Mouse (Mus musculus): ENCODE data around the gene Ehd2. TPM values are rescaled to one million over a fixed set of nuclear protein-coding genes. Genes with fewer than 3 reads are reported as not detected.

Gene Ehd2
- polyA plus RNA-seq, 1 experiment from 2014 or later: 9.2 TPM

DNA sequence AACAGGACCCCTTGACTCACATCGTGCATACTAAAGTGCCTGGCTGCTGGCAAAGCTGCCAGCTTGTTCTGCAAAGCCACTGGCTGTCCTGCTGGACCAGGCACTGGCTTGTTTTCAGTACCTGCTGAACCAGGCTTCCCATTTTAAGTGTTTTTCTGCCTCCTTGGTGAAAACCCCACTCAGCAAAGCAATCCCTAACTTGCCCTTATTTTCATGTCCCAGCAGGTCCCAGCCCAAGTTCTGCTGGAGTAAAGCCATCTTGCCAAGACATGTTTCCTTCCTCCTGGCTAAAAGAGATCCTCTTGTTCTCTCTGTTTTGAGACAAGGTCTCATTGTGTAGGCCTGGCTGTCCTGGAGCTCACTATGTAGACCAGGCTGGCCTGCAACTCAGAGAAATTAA is 23.1 kb downstream of the Ehd2 start:
- Histone ChIP-seq H3K36me3 (peaks cover 47% of the 10 kb centered on the region), H3K27me3 (replicated peaks) (no peaks in the 10 kb centered on the region), H3K27ac (replicated peaks) (no peak overlapping the region), H3K9ac (replicated peaks) (no peak overlapping the region), H3K9me3 (replicated peaks) (no peaks in the 10 kb centered on the region), H3K4me2 (peak overlapping the region; percentile 85; the same call in 1 of the 2 replicates), H3K4me1 (peaks cover 33% of the 10 kb centered on the region), H3K4me3 (replicated peaks) (no peak overlapping the region)
- no peak for ATAC-seq (ENCODE audit: low FRiP score)
- 90% methylated on average over 1 of the region's 1 CpGs for WGBS

DNA sequence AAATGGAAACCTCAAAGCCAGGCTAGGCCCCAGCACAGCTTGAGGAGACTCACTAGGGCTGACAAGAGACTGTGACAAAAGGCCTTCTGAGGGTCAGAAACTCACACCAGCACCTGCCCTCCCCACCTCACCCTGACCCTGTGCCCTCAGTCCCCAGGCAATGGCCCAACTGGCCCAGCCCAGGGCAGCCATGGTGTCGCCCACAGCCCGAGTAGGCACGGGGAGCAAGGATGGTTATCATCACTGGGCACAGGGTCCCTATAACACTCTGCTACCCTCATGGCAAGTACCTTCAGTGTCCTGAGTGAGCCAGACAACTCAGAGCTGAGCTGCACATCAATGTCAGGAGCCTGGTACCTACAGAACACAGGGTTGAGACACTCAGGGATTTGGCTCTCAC is 28.7 kb downstream of the Ehd2 start:
- Histone ChIP-seq H3K36me3 (peaks cover 81% of the 10 kb centered on the region), H3K9me3 (replicated peaks) (no peaks in the 10 kb centered on the region), H3K27me3 (replicated peaks) (no peaks in the 10 kb centered on the region), H3K9ac (replicated peaks) (no peak overlapping the region), H3K4me2 (no peak overlapping the region), H3K4me3 (replicated peaks) (no peak overlapping the region), H3K27ac (replicated peaks) (no peak overlapping the region), H3K4me1 (peaks cover 3% of the 10 kb centered on the region)
- ATAC-seq (ENCODE audit: low FRiP score): no peak
- WGBS: 96% methylated on average over 3 of the region's 3 CpGs

DNA sequence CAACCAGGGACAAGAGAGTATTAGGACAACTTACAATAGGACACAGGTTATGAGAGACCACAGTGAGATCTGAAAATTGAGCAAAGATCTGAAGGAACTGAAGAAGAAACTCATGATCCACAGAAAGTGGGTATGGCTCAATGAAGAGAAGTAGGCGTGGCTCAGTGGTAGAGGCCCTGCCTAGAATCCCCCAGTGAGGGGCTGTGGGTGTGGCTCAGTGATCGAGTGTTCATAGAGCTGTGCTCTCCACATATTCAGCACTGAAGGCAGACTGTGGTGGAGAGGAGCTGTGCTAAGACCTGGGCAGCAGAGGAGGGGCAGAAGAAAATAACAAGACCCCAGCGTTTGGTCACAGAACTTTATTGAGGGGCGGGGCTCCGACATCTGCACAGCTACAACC is 29.9 kb downstream of the Ehd2 start:
- no peak overlapping the region for H3K4me2 ChIP-seq
- H3K27ac ChIP-seq (replicated peaks): no peak overlapping the region
- no peaks in the 10 kb centered on the region for H3K4me1 ChIP-seq
- ATAC-seq (ENCODE audit: low FRiP score): no peak
- no peak overlapping the region for H3K4me3 ChIP-seq (replicated peaks)
- H3K9ac ChIP-seq (replicated peaks): no peak overlapping the region
- H3K9me3 ChIP-seq (replicated peaks): no peaks in the 10 kb centered on the region
- H3K27me3 ChIP-seq (replicated peaks): no peaks in the 10 kb centered on the region
- H3K36me3 ChIP-seq: peaks cover 70% of the 10 kb centered on the region
- WGBS: 91% methylated on average over 5 of the region's 5 CpGs

DNA sequence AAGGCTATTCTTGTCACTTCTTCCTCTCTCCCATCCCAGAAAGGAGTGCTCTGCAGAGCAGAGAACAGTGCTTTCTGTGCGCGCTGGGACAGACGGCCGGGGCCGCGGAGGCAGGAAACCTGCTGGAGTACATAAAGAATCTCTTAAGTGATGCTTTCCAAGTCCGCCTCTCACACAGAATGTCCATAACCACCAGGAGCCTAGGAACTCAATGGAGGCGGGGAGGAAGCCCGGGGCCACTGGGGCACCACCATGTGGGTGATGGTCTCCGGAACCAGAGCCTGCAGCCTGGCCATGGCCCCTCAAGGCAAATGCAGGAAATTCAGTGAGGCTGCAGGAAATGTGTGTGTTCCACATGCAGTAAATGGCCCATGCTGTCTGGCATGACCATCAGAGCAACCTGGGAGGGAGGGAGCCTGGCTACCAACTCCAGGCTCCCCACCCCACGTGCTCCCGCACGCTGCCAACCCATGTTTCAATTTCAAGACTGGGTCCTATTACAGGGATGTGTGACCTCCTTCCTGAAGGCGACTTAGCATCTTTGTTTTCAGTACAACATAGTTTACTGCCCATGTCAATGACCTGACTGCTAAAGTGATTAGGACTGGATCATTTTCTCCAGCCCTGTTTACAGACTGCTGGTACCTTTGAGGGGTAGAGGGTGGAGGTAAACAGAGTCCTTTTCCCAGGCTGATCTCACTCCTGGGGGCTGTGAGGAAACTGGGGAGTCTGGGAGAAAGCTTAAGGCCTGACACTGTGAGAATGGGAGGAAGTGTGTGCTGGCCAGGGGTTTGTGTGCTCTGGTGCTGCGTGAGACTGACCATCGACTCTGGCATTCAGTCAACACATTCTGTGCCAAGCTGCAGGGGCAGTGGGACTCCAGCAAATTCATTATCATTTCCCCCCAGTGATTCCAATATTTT is 33.7 kb downstream of the Ehd2 start:
- Histone ChIP-seq H3K9ac (replicated peaks) (no peak overlapping the region), H3K27ac (replicated peaks) (no peak overlapping the region), H3K36me3 (peaks cover 34% of the 10 kb centered on the region), H3K4me2 (no peak overlapping the region), H3K9me3 (replicated peaks) (no peaks in the 10 kb centered on the region), H3K4me1 (no peaks in the 10 kb centered on the region), H3K27me3 (replicated peaks) (no peaks in the 10 kb centered on the region), H3K4me3 (replicated peaks) (no peak overlapping the region)
- ATAC-seq (ENCODE audit: low FRiP score): no peak
- WGBS: 60% methylated on average over 16 of the region's 16 CpGs

DNA sequence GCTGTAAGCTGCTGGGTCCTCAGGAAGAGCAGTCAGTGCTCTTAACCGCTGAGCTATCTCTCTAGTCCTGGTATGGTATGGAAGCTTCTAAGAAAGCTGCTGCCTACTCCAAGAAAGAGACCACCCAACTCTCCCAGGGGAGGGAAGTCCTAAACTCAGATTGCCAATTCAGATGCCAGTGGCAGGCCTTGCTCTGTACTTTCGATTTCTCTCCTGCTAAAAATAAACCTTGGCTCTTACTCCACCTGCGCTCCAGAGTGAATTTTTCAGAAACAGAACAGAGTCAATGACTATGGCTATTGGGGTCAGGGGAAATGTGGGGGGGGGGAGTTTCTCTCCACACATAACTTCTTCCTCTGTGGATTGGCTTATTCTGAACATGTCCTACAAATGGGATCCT is 35.7 kb downstream of the Ehd2 start:
- Histone ChIP-seq H3K27me3 (replicated peaks) (no peaks in the 10 kb centered on the region), H3K9ac (replicated peaks) (no peak overlapping the region), H3K27ac (replicated peaks) (no peak overlapping the region), H3K9me3 (replicated peaks) (no peaks in the 10 kb centered on the region), H3K4me2 (no peak overlapping the region), H3K4me3 (replicated peaks) (no peak overlapping the region), H3K4me1 (no peaks in the 10 kb centered on the region), H3K36me3 (peaks cover 13% of the 10 kb centered on the region)
- no peak for ATAC-seq (ENCODE audit: low FRiP score)
- 82% methylated on average over 3 of the region's 3 CpGs for WGBS

DNA sequence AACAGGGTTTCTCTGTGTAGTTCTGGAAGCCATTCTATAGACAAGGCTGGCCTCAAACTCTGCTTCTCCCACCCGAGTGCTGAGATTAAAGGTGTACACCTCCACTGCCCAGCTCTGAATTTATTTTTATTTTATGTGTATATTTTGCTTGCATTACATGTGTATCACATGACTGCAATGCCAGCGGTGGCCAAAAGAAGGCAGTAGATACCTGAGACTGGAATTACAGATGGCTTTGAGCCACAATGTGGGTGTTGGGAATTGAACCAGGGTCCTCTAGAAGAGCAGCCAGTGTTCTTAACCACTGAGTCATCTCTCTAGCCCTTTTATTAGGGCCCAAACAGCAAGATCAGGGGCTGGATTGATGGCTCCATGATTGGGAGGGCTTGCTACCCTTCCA is 36.8 kb downstream of the Ehd2 start:
- H3K27me3 ChIP-seq (replicated peaks): no peaks in the 10 kb centered on the region
- 0 out of 2 replicates have a peak, but pooled peaks cover 3% of the 10 kb centered on the region for H3K36me3 ChIP-seq
- H3K4me2 ChIP-seq: no peak overlapping the region
- ATAC-seq (ENCODE audit: low FRiP score): no peak
- no peak overlapping the region for H3K27ac ChIP-seq (replicated peaks)
- H3K4me1 ChIP-seq: no peaks in the 10 kb centered on the region
- 67% methylated on average over 2 of the region's 2 CpGs for WGBS
- H3K4me3 ChIP-seq (replicated peaks): no peak overlapping the region
- H3K9me3 ChIP-seq (replicated peaks): no peaks in the 10 kb centered on the region
- H3K9ac ChIP-seq (replicated peaks): no peak overlapping the region

DNA sequence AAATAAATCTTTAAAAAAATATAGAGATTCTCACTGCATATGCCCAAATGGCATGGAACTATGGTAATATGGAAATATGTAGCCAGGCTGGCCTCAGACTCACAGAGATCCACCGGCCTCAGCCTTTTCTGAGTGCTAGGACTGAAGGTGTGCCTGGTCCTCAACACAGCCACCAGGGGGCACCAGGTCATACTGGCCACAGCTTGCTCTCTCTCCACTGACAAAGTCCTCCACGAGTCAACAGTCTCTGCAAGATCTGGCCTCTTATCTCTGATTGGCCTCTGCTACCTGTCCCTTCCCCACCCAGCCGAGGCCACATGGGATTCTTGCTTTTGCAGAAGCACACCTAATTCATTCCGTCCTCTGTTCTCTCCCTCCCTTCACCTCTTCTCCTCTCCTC is 37.5 kb downstream of the Ehd2 start:
- H3K9me3 ChIP-seq (replicated peaks): no peaks in the 10 kb centered on the region
- H3K4me1 ChIP-seq: no peaks in the 10 kb centered on the region
- no peaks in the 10 kb centered on the region for H3K36me3 ChIP-seq
- WGBS: 40% methylated on average over 4 of the region's 4 CpGs
- no peak overlapping the region for H3K9ac ChIP-seq (replicated peaks)
- H3K27ac ChIP-seq (replicated peaks): no peak overlapping the region
- H3K4me2 ChIP-seq: no peak overlapping the region
- no peaks in the 10 kb centered on the region for H3K27me3 ChIP-seq (replicated peaks)
- no peak; the same call in 1 of the 2 replicates for ATAC-seq (ENCODE audit: low FRiP score)
- no peak overlapping the region for H3K4me3 ChIP-seq (replicated peaks)

DNA sequence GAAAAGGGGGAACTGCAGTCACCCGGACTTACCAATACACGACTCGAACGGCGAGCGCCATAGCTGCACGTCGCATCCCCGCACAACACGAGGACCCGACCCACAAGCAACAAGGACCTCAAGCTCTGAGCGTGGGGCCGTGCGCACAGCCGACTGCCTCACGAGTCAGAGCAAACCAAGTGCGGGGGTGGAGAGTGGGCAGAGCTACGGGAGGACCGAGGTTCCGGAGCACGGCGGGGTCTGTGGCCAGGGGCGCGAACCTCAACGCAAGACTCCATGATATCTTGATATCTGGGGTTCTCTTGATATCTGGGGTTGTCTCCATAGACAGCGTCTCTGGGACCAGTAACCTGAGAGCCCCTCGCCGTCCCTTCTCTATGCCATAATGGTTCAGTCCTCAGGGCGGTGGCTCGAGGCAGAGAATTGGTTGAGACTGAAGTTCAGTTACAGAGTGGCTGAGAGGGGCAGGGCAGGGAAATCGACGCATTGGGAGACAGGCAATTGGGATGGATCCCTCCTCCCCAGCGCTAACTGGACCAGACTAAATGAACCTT is 45.1 kb downstream of the Ehd2 start, which contains the start of gene Selenow:
Gene Selenow (minus strand): TSS at position 183 of the 554 bp plus-strand sequence.
- Histone ChIP-seq H3K4me1 (peaks cover 27% of the 10 kb centered on the region), H3K27ac (replicated peaks) (peak within 1 kb of the TSS; percentile 95), H3K36me3 (peaks cover 24% of the 10 kb centered on the region), H3K9me3 (replicated peaks) (no peaks in the 10 kb centered on the region), H3K9ac (replicated peaks) (peak within 1 kb of the TSS; percentile 87), H3K4me2 (peak within 1 kb of the TSS; percentile 88), H3K27me3 (replicated peaks) (no peaks in the 10 kb centered on the region), H3K4me3 (replicated peaks) (peak within 1 kb of the TSS; percentile 76)
- ATAC-seq (ENCODE audit: low FRiP score): peak; percentile 96
- WGBS: under 1% methylated on average over 33 of the region's 33 CpGs

DNA sequence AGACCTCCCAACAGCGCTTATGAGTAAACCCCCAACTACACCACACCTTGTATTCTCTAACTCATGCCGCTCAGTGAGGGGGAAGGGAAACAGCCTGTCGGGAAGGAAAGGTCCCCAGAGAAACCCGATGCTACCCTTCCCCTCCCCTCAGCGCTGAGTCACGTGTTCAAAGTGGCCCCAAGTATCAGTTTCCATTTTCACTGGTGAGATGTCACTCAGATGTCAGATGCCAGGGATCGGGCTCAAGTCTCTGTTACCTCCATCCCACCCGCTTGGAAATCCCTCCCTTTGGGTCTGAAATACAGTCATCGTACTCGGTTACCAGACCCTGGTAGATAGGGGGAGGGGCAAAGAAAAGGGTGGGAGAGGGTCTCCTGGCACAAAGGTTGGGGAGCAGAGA is 45.6 kb downstream of the Ehd2 start:
- peaks cover 27% of the 10 kb centered on the region for H3K4me1 ChIP-seq
- peak overlapping the region; percentile 95 for H3K27ac ChIP-seq (replicated peaks)
- WGBS: 0% methylated on average over 10 of the region's 10 CpGs
- peak; percentile 57 for ATAC-seq (ENCODE audit: low FRiP score)
- peaks cover 28% of the 10 kb centered on the region for H3K36me3 ChIP-seq
- no peaks in the 10 kb centered on the region for H3K9me3 ChIP-seq (replicated peaks)
- H3K9ac ChIP-seq (replicated peaks): peak overlapping the region; percentile 87
- peak overlapping the region; percentile 88 for H3K4me2 ChIP-seq
- peak overlapping the region; percentile 76 for H3K4me3 ChIP-seq (replicated peaks)
- H3K27me3 ChIP-seq (replicated peaks): no peaks in the 10 kb centered on the region

DNA sequence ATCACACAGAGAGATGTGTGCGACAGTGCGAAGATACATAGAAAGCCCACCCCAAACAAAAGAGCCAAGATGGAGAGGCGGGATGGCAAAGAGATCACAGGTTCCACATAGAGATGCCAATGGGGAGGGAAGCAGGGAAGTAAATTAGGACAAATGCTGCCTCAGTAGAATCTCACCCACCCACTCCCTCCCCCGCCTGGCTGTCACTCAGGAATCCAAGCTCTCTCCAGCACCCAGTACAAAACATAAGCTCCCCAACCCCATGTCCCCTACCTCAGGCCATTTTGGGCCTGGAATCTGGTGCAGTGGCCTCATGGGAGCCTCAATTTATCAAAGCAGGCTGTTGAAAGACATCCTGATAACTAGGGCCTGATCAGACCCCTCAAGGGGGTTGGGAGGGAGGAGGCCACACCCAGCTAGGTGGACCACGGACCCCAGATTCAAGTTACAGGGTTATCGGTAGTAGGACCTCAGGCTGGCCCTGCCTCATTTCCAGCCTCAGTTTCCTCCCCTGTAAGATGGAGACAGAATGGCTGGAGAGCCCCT is 46.6 kb downstream of the Ehd2 start:
- Histone ChIP-seq H3K9ac (replicated peaks) (peak overlapping the region; percentile 87), H3K9me3 (replicated peaks) (no peaks in the 10 kb centered on the region), H3K4me2 (peak overlapping the region; percentile 88), H3K4me3 (replicated peaks) (peak overlapping the region; percentile 76), H3K27me3 (replicated peaks) (no peaks in the 10 kb centered on the region), H3K27ac (replicated peaks) (no peak overlapping the region), H3K36me3 (peaks cover 35% of the 10 kb centered on the region), H3K4me1 (peaks cover 27% of the 10 kb centered on the region)
- no peak for ATAC-seq (ENCODE audit: low FRiP score)
- WGBS: 85% methylated on average over 6 of the region's 6 CpGs

DNA sequence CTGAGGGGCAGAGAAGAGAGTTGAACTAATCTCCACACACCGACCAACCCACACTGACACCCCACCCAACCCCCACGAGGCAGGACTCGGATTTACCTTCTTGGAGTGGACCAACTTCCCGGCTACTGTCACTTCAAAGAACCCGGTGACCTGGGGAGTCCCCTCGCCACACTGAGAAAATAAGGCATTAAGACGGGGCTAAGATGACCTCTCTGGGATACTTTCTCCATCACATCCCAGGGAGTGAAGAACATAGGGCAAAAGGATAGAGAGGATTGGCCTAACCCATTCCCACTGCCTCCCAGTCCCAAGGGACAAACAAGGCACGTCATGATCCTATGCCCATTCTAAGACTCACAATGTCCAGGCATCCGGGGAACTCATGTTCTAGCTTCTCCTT is 47.4 kb downstream of the Ehd2 start:
- no peak for ATAC-seq (ENCODE audit: low FRiP score)
- Histone ChIP-seq H3K27me3 (replicated peaks) (no peaks in the 10 kb centered on the region), H3K9me3 (replicated peaks) (no peaks in the 10 kb centered on the region), H3K36me3 (peaks cover 35% of the 10 kb centered on the region), H3K9ac (replicated peaks) (no peak overlapping the region), H3K4me2 (peak overlapping the region; percentile 88), H3K4me1 (peaks cover 27% of the 10 kb centered on the region), H3K27ac (replicated peaks) (no peak overlapping the region), H3K4me3 (replicated peaks) (peak overlapping the region; percentile 76; the same call in 1 of the 2 replicates)
- 97% methylated on average over 9 of the region's 9 CpGs for WGBS

DNA sequence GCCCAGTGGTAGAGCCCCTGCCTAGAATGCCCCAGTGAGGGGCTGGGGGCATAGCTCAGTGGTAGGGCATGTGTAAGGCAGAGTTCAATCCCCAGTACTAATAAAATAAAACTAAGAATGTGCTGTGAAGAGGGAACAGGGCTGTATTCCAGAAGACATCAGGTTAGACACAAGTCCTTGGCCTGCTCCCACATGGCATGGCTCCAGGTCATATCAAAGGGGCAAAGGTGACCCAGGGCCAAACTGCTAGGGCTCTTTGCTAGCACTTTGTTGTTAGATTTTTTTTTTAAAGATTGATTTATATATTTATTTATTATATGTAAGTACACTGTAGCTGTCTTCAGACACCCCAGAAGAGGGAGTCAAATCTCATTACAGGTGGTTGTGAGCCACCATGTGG is 49.0 kb downstream of the Ehd2 start:
- no peaks in the 10 kb centered on the region for H3K9me3 ChIP-seq (replicated peaks)
- H3K4me1 ChIP-seq: peaks cover 27% of the 10 kb centered on the region
- H3K4me2 ChIP-seq: no peak overlapping the region
- no peak overlapping the region for H3K4me3 ChIP-seq (replicated peaks)
- no peak overlapping the region for H3K27ac ChIP-seq (replicated peaks)
- H3K36me3 ChIP-seq: peaks cover 35% of the 10 kb centered on the region
- ATAC-seq (ENCODE audit: low FRiP score): no peak
- H3K9ac ChIP-seq (replicated peaks): no peak overlapping the region
- no peaks in the 10 kb centered on the region for H3K27me3 ChIP-seq (replicated peaks)

Data from neural tube, embryonic 15.5 days (tissue).